ENCODE assay signal across 9 mouse cellular contexts in the genomic region with DNA sequence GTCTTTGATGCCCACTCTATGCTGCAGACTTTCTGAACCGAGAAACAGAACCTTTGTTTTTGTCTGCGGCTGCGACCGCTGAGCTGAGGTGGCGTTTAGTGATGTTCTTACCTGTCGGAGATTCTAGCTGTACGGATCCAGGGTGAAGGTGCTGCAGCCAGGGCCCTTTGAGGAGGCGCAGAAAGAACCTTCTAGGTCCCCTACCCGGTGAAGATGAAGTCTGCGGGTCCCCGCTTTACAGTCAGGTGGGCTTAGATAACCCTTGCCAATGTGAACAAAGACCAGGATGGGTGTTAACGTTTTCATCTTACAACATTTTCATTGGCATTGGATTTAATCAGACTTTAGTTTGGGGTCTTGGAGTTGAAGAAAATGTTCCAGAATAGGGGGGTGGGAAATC. TPM values are rescaled to one million over a fixed set of nuclear protein-coding genes. Genes with fewer than 3 reads are reported as not detected.
DNase-seq lines count a peak whose midpoint lies in the region; ATAC-seq lines count a peak whose summit lies in the region.
"Had no signal": no experiment of that assay in that cellular context is flagged by ENCODE, and none has a peak within 500 bp of the region (broad histone marks: within the 10 kb centered on the region; RNA-seq: fewer than 3 reads in every experiment).

No protein-coding gene starts in this region.

- 2% methylated on average over 12 of the region's 12 CpGs for WGBS in kidney, embryonic 15.5 days
- 2% methylated on average over 12 of the region's 12 CpGs for WGBS in embryonic facial prominence, embryonic 10.5 days
- WGBS in intestine, embryonic 15.5 days: 4% methylated on average over 12 of the region's 12 CpGs
- WGBS in neural tube, embryonic 12.5 days: under 1% methylated on average over 12 of the region's 12 CpGs

- H3K27ac ChIP-seq in kidney, embryonic 15.5 days: no peak overlapping the region
- peak overlapping the region; percentile 80 for H3K27ac ChIP-seq in embryonic facial prominence, embryonic 10.5 days (replicated peaks)
- H3K27ac ChIP-seq in intestine, embryonic 15.5 days: no peak overlapping the region
- no peak overlapping the region for H3K27ac ChIP-seq in neural tube, embryonic 12.5 days

- H3K4me3 ChIP-seq in kidney, embryonic 15.5 days (replicated peaks): peak overlapping the region; percentile 53
- peak overlapping the region; percentile 67 for H3K4me3 ChIP-seq in embryonic facial prominence, embryonic 10.5 days
- peak overlapping the region; percentile 41 for H3K4me3 ChIP-seq in intestine, embryonic 15.5 days (replicated peaks)
- peak overlapping the region; percentile 45 for H3K4me3 ChIP-seq in neural tube, embryonic 12.5 days

- ATAC-seq in kidney, embryonic 15.5 days (replicated peaks; ENCODE audit: low FRiP score): no peak; the same call in 1 of the 2 replicates
- no peak for ATAC-seq in intestine, embryonic 15.5 days
- peak; percentile 42 for ATAC-seq in neural tube, embryonic 12.5 days (ENCODE audit: low FRiP score, low read depth)

- H3K27me3 ChIP-seq in kidney, embryonic 15.5 days: peaks cover 20% of the 10 kb centered on the region
- H3K27me3 ChIP-seq in embryonic facial prominence, embryonic 10.5 days (replicated peaks; ENCODE audit: low read depth, poor library complexity, severe bottlenecking): peaks cover 33% of the 10 kb centered on the region
- H3K27me3 ChIP-seq in intestine, embryonic 15.5 days (replicated peaks): no peaks in the 10 kb centered on the region; the same call in 1 of the 2 replicates
- H3K27me3 ChIP-seq in neural tube, embryonic 12.5 days (replicated peaks): 0 out of 2 replicates have a peak, but pooled peaks cover 3% of the 10 kb centered on the region

- H3K36me3 ChIP-seq in kidney, embryonic 15.5 days: no peaks in the 10 kb centered on the region
- H3K36me3 ChIP-seq in embryonic facial prominence, embryonic 10.5 days (replicated peaks): no peaks in the 10 kb centered on the region
- H3K36me3 ChIP-seq in intestine, embryonic 15.5 days: no peaks in the 10 kb centered on the region
- H3K36me3 ChIP-seq in neural tube, embryonic 12.5 days: no peaks in the 10 kb centered on the region

- peak overlapping the region; percentile 74 for H3K4me2 ChIP-seq in kidney, embryonic 15.5 days
- H3K4me2 ChIP-seq in intestine, embryonic 15.5 days (replicated peaks): peak overlapping the region; percentile 75
- H3K4me2 ChIP-seq in neural tube, embryonic 12.5 days (replicated peaks): peak overlapping the region; percentile 65

- peaks cover 8% of the 10 kb centered on the region; the same call in 1 of the 2 replicates for H3K4me1 ChIP-seq in kidney, embryonic 15.5 days
- H3K4me1 ChIP-seq in embryonic facial prominence, embryonic 10.5 days: peaks cover 8% of the 10 kb centered on the region
- 0 out of 2 replicates have a peak, but pooled peaks cover 3% of the 10 kb centered on the region for H3K4me1 ChIP-seq in intestine, embryonic 15.5 days (replicated peaks)
- H3K4me1 ChIP-seq in neural tube, embryonic 12.5 days: no peaks in the 10 kb centered on the region

- no peak for DNase-seq in kidney, postnatal 4 days
- DNase-seq in embryonic facial prominence, embryonic 10.5 days (ENCODE audit: low spot score): peak; percentile 56
- no peak for DNase-seq in ovary, postnatal 36 days (ENCODE audit: low spot score)
- no peak for DNase-seq in layer of hippocampus, adult 18-20 months (ENCODE audit: low spot score in 2 of 2)
- DNase-seq in thymus, postnatal 14 days: no peak

- no peaks in the 10 kb centered on the region for H3K9me3 ChIP-seq in kidney, embryonic 15.5 days (replicated peaks)
- H3K9me3 ChIP-seq in embryonic facial prominence, embryonic 10.5 days: no peaks in the 10 kb centered on the region
- no peaks in the 10 kb centered on the region for H3K9me3 ChIP-seq in intestine, embryonic 15.5 days
- no peaks in the 10 kb centered on the region for H3K9me3 ChIP-seq in neural tube, embryonic 12.5 days

- H3K9ac ChIP-seq in kidney, embryonic 15.5 days: peak overlapping the region; percentile 35
- no peak overlapping the region for H3K9ac ChIP-seq in intestine, embryonic 15.5 days
- H3K9ac ChIP-seq in neural tube, embryonic 12.5 days: peak overlapping the region; percentile 27; the same call in 1 of the 2 replicates

RNA-seq across cellular contexts. Expression of a gene that starts 39.0 kb away (rescaled TPM):
- polyA plus RNA-seq in kidney, embryonic 15.5 days (2015; fragmentation: Nextera tagmentation; extraction: Ambion mirVana): not detected in 2 replicates
- polyA plus RNA-seq in embryonic facial prominence, embryonic 10.5 days (2016; fragmentation: Nextera tagmentation; extraction: Ambion mirVana): not detected in 2 replicates
- not detected in 2 replicates for polyA plus RNA-seq in intestine, embryonic 15.5 days (2015; fragmentation: Nextera tagmentation; extraction: Ambion mirVana)
- not detected in 2 replicates for polyA plus RNA-seq in neural tube, embryonic 12.5 days (2016; fragmentation: Nextera tagmentation; extraction: Ambion mirVana)
- not detected for total RNA-seq in layer of hippocampus, adult 18-20 months (2021)
- total RNA-seq: left cerebral cortex, postnatal 10 days had no signal

RNA-seq across cellular contexts. Expression of a gene that starts 58.4 kb away (rescaled TPM):
- 5.2 and 6.1 TPM in 2 replicates for polyA plus RNA-seq in kidney, embryonic 15.5 days (2015; fragmentation: Nextera tagmentation; extraction: Ambion mirVana)
- polyA plus RNA-seq in embryonic facial prominence, embryonic 10.5 days (2016; fragmentation: Nextera tagmentation; extraction: Ambion mirVana): 0.24 and 0.36 TPM in 2 replicates
- polyA plus RNA-seq in intestine, embryonic 15.5 days (2015; fragmentation: Nextera tagmentation; extraction: Ambion mirVana): not detected in 2 replicates
- polyA plus RNA-seq in neural tube, embryonic 12.5 days (2016; fragmentation: Nextera tagmentation; extraction: Ambion mirVana): 0.15 TPM in 1 of 2 replicates, not detected in the other
- total RNA-seq in layer of hippocampus, adult 18-20 months (2021): not detected
- total RNA-seq: left cerebral cortex, postnatal 10 days had no signal
